Mouse (Mus musculus): ENCODE data around the gene Trio.

The Trio gene

DNA sequence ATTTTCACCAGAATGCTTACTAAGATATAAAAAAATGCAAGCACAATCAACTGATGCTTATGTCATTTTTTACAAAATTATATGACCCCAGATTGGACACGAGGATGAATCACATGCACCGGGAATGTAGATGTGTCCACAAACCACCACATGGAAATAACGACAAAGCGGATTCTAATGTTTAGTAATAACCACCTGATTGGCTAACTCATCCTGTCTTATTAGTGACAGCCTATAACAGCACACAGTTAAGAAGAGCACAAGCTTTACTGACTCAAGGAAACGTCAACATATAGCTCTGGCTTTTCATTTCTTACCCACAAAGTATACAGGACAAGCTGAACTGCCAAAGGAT is 101.7 kb downstream of the Trio start:
- DNase-seq (ENCODE audit: low read depth, low spot score) = no peak

DNA sequence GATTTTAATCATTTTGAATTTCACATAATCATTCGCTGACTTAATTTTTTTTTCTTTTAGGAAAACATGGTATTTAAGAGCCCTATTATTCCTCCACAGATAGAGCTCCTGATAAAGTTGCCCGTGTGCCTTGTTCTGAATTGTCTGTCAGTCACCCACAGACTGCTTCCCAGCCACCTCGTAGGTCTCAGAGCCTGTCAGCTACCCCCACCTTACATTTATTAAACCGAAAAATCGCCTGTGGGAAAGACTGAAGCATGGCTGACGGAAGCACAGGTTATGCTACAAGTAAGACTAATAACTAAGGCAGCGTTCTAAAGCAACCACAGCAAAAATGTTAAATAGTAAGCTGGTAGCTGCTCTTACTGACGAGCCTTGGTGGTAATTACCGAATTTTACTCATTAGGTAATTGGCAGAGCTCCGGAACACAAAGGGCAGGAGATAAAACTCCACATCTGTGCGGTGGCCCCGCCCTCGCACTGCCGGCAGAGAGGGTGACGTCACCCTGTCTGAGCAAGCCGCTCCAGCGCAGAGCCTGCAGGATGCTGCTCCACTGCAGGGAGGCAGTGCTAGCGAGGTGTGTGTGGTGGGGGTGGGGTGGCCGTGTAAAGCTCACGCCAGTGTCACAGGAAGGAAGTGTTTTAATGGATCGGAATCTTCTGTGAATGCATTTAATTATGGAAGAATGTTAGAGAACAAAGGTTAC is 102.2 kb downstream of the Trio start:
- no peak for DNase-seq (ENCODE audit: low read depth, low spot score)

- DNase-seq (ENCODE audit: low read depth, low spot score) = no peak
Observed at GRCm38 (mm10) chr15:27920751-27921150, 104.9 kb downstream of the Trio start.

- DNase-seq (ENCODE audit: low read depth, low spot score) = no peak
Observed at GRCm38 (mm10) chr15:27919540-27919939, 106.1 kb downstream of the Trio start.

DNA sequence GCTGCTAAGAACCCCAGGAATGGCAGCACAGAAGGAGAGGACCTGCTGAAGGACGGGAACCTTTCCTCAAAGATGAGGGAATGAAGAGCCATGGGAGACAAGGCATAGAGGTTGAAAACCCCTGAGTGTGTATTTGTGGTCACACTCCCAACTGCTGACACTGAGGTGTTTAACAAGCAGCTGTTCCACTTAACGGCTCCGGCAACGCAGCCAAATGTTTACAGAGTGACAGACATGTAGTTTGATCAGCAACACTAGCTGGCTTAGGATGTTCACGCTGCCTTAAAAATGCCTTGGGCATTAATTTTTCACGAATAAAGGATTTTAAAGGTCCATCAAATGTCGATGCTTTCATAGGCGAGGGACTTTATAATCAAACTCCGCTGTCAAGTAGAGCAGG is 106.8 kb downstream of the Trio start:
- DNase-seq (ENCODE audit: low read depth, low spot score) = no peak

- DNase-seq (ENCODE audit: low read depth, low spot score) = no peak
Observed at GRCm38 (mm10) chr15:27916204-27916603, 109.4 kb downstream of the Trio start.

DNA sequence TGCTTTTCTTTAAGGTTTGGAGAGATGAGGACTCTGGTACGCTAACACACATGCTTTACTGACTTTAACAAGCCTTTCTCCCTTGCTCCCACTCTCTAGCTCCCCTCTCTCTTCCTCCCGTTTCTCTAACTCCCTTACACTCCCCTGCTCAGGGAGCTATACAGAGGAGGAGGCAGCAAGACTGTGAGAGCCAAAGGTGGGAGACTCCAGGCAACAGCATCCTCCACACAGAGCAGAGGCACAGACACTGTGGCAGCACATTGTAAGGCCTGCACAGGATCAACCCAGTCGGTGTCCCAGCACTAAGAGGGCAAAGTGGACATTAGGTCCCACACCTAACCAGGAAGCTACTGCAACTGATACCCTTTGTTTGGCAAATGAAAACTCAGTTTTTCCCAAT is 112.6 kb downstream of the Trio start:
- no peak for DNase-seq (ENCODE audit: low read depth, low spot score)

- DNase-seq (ENCODE audit: low read depth, low spot score) = no peak
Observed at GRCm38 (mm10) chr15:27911196-27911595, 114.5 kb downstream of the Trio start.

DNA sequence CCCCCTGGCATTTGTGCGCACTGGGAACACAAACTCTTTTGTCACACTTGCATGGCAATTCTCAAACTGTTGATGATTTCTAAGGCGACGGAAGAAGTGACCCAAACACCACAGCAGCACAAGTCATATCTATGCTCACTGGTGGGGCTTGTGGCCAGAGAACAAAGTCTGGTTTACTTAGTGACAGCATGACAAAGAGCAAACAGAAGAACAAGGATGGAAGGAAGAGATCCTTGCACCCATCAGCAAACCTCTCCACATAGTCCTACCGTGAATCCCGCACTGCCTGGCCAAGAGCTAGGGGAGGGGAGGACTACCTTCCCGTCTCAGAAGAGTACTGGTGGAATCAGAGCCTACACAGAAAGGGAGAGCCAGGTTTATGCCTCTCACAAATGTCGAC is 115.5 kb downstream of the Trio start:
- no peak for DNase-seq (ENCODE audit: low read depth, low spot score)

GRCm38 (mm10) chr15:27907649-27908048 is 118.0 kb downstream of the Trio start:
- DNase-seq (ENCODE audit: low read depth, low spot score) = no peak

- no peak for DNase-seq (ENCODE audit: low read depth, low spot score)
Observed at GRCm38 (mm10) chr15:27906409-27906808, 119.2 kb downstream of the Trio start.

GRCm38 (mm10) chr15:27905341-27905740 is 120.3 kb downstream of the Trio start:
- DNase-seq (ENCODE audit: low read depth, low spot score) = no peak

DNA sequence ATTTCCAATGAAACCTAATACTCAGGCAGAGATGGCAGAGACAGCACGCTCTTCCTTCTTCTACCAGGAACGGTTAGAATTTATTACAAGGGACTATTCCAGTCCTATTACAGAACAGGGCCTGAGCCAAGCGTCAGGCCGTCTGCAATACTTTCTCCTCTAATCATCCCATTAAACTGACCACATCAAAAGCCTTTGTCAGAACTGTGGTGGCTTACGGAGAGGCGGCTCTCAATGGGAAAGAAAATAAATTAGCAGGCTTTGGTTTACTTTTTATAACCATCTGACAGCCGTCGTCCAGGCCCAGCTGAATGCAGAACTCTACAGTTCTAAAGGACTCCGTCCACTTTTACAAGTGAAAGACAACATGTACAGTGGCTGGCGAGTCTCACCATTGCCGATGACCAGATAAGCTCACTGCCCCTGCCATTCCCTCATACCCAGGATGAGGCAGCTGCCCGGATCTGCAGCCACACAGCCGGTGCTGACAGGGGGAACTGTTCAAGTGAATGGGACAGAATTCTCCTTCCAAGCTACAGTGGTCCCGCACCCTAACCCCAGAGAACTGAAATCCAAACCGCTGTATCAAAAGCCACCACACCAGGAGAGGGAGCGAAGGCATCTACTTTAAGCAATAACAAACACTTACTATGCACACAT is 121.2 kb downstream of the Trio start:
- DNase-seq (ENCODE audit: low read depth, low spot score) = no peak

- no peak for DNase-seq (ENCODE audit: low read depth, low spot score)
Observed at GRCm38 (mm10) chr15:27901200-27901599, 124.4 kb downstream of the Trio start.

DNA sequence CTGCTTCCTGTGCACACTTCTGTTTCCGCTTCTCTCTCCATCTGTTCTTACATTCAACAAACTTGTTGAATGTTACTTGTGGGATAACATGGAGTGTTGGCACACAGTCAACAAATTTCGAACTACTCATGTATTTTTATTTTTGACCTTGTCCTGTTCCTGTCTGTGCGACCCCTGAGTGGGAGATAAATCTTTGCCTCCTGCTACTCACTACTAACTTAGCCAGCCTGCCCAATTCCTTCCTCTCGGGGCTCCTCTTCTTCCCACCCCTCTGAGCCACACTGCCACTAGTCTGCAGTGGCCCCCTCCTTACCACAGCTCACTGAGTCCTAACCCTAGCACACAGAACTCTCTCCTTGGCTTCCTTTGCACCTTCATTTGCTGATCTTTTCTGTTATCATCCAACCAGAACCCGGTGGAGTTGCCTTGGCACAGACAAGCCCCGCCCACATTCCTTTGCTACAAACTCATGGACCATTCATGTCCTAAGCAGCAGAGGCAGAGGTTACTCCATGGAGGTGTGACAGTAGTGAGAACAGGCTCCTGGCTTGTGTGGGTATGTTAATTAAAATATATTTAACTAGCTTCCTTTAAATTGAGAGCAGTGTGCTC is 126.7 kb downstream of the Trio start:
- DNase-seq (ENCODE audit: low read depth, low spot score) = no peak

- DNase-seq (ENCODE audit: low read depth, low spot score) = no peak
Observed at GRCm38 (mm10) chr15:27894112-27894511, 131.5 kb downstream of the Trio start.

GRCm38 (mm10) chr15:27892029-27892428 is 133.6 kb downstream of the Trio start:
- DNase-seq (ENCODE audit: low read depth, low spot score) = no peak

DNA sequence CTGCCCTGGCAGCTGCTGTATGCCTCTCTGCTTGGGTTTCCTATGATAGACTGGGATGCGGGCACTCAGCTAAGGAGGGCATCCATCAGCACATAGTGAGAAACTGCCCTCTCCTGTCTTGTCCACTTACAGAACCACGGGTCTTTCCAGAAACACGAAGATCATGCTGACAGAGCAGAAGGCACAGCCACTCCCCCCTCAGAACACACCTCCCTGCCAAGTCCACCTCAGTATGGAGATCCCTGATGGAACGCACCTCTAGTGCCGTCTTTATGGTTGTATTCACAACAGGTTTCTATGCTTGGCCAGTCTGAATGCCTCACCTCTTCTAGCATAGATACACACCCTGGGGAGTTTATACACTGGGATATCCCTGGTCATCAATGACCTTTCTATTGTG is 135.0 kb downstream of the Trio start:
- no peak for DNase-seq (ENCODE audit: low read depth, low spot score)

DNA sequence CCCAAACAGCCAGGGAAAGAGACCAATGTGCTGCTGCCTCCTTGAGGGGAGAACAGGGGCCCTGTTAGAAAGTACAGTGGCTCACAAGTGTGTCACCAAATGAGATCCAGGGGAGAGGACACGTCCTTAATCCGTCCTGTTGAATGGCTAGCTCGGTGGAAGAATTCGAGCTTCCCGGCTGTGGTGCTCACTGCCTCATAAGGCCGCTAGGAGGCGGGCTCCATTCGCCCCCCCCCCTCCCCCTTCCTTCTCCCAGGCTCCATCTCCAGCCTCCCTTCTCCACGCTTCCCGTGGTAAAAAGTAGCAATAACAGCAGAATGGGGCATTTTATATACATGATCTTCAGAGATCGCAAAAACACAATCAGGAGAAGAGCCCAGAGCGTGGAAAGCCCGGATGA is 137.5 kb downstream of the Trio start:
- DNase-seq (ENCODE audit: low read depth, low spot score) = no peak

- DNase-seq (ENCODE audit: low read depth, low spot score) = no peak
Observed at GRCm38 (mm10) chr15:27886992-27887391, 138.7 kb downstream of the Trio start.

- DNase-seq (ENCODE audit: low read depth, low spot score) = peak; percentile 51
Observed at GRCm38 (mm10) chr15:27884347-27885250, 141.0 kb downstream of the Trio start.

DNA sequence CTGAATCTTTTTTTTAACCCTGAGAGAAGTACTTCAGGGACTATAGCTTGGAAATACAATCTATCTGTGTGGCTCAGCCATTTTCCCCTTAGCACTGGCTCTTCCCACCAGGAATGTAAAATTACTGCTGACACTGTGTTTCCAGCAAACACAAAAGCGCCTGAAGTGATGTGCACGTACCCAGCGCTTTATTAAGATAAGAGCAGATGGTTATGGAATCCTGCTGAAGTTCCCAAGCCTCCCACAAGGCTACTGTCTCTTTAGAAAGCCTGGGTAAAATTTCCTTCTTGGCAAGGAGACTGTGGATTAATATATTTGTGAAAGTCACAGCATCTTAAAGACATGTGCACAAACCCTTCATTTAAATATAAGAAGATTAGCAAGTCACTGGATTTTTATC is 141.8 kb downstream of the Trio start:
- DNase-seq (ENCODE audit: low read depth, low spot score) = no peak
